Mouse (Mus musculus) forebrain, postnatal 0 days (tissue): ENCODE data around the gene Panx3. TPM values are rescaled to one million over a fixed set of nuclear protein-coding genes. Genes with fewer than 3 reads are reported as not detected.

ENCODE experiments used
- ATAC-seq: fragments of 200-750 bp; cut with Nextera tagmentation; 2 replicates; pipeline ENCODE4 v1.8.0; 2017; ENCODE audit warnings: mild to moderate bottlenecking, moderate library complexity
- DNase-seq: peaks from one replicate; pipeline ENCODE4 v3.0.0-alpha.2; 2015
- H3K27ac ChIP-seq: fragments of 300-500 bp; sonication (generic); 2 replicates; pipeline ENCODE4 v1.5.1; 2014; ENCODE audit warnings: low read depth, mild to moderate bottlenecking, antibody characterized with exemption, low read length, moderate library complexity, mixed read lengths
- H3K27me3 ChIP-seq: fragments of 300-500 bp; sonication (generic); 2 replicates; pipeline ENCODE4 v1.6.1; 2014; ENCODE audit warnings: mild to moderate bottlenecking, low read length, mixed read lengths; ENCODE audit not compliant: insufficient read depth
- H3K36me3 ChIP-seq: fragments of 300-500 bp; sonication (generic); 2 replicates; pipeline ENCODE4 v1.6.1; 2014; ENCODE audit warnings: mild to moderate bottlenecking, moderate library complexity; ENCODE audit not compliant: insufficient read depth
- H3K4me1 ChIP-seq: fragments of 300-500 bp; sonication (generic); 2 replicates; pipeline ENCODE4 v1.6.1; 2014; ENCODE audit warnings: antibody characterized with exemption; ENCODE audit not compliant: insufficient read depth
- H3K4me2 ChIP-seq: fragments of 300-500 bp; sonication (generic); 2 replicates; pipeline ENCODE4 v1.6.1; 2014; ENCODE audit warnings: low read depth, mild to moderate bottlenecking, moderate library complexity
- H3K4me3 ChIP-seq: fragments of 300-500 bp; sonication (generic); 2 replicates; pipeline ENCODE4 v1.5.1; 2014; ENCODE audit warnings: low read depth, low read length, mixed read lengths
- H3K9ac ChIP-seq: fragments of 300-500 bp; sonication (generic); 2 replicates; pipeline ENCODE4 v1.6.1; 2014; ENCODE audit warnings: mild to moderate bottlenecking
- H3K9me3 ChIP-seq: fragments of 300-500 bp; sonication (generic); 2 replicates; pipeline ENCODE4 v1.6.1; 2016; ENCODE audit warnings: low read length
- CTCF ChIP-seq: sonication (generic); IDR thresholded peaks from 2 replicates; pipeline ENCODE4 v1.5.1; 2016; ENCODE audit warnings: antibody characterized with exemption, control low read depth, low read depth
- WGBS: fragments of 180-500 bp; shearing (Covaris S2); extraction: QIAGEN DNeasy Blood & Tissue Kit; methylation state at CpG from one replicate; pipeline ENCODE4 v1.1.7; 2014; 5-methylcytosine and 5-hydroxymethylcytosine counted together
- polyA plus RNA-seq: library from polyadenylated mRNA; unstranded; fragments of >200 nt; fragmentation: Nextera tagmentation; extraction: Ambion mirVana; gene quantifications from 2 replicates; pipeline ENCODE4 v1.2.1, GENCODE M21; 2015
- total RNA-seq: library from RNA; depleted of rRNA; stranded (reverse); fragments of >200 nt; gene quantifications from 2 replicates; pipeline ENCODE4 v1.2.3, GENCODE M21; 2014

The Panx3 gene
- total and polyA plus RNA-seq, 2 experiments from 2014 or later: 1.8 TPM; not detected in 1

DNA sequence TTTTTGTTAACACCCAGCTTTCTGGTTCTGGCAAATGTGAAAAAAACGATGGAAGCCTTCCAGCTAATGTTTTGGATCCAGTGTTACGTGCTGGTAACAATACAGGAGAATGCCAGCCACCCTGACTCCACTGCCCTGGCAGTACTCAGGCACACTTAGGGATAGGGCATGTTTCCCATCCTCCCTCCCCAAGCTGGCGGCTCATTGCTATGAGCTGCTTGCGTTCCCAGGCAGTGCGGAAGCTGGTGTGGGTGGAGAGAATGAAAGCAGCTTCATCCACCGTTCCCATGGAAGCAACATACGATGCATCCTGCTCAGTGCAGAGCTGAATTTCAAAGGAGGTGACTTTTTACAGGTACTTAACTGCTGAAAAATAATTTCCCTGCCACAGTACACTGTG, 43.4 kb downstream of the Panx3 start:
- Histone ChIP-seq H3K4me1 (peaks cover 17% of the 10 kb centered on the region), H3K4me3 (0 out of 2 replicates have a peak overlapping the region, but pooled peaks have one; percentile 3), H3K9me3 (no peaks in the 10 kb centered on the region), H3K27ac (peak overlapping the region; percentile 91), H3K27me3 (no peaks in the 10 kb centered on the region), H3K9ac (peak overlapping the region; percentile 40), H3K4me2 (peak overlapping the region; percentile 38), H3K36me3 (no peaks in the 10 kb centered on the region)
- TF ChIP-seq CTCF: no peak
- peak; percentile 90 for DNase-seq
- WGBS: 8% methylated on average over 7 of the region's 7 CpGs
- ATAC-seq: peak; percentile 92

DNA sequence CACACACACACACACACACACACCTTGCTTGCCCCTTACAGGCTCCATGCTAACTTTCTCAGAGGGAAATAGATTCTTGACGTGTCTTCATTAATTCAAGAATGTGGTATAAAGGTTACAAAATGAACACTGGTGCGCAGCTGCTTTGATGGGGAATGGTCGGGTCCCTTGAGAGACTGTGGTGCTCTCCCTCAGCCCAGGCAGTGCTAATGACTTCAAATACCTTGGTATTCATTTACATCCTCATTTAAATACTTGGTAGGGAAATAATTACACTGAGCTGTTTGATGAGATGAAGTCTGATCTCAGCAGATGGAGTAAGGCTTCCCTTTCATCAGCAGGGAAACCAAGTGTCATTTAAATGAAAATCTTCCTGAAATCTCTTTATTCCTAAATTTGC, 43.9 kb downstream of the Panx3 start:
- H3K9ac ChIP-seq: peak overlapping the region; percentile 40; the same call in 1 of the 2 replicates
- WGBS: 9% methylated on average over 3 of the region's 3 CpGs
- no peaks in the 10 kb centered on the region for H3K36me3 ChIP-seq
- no peaks in the 10 kb centered on the region for H3K27me3 ChIP-seq
- DNase-seq (no peak), ATAC-seq (peak; percentile 63)
- peak overlapping the region; percentile 38; the same call in 1 of the 2 replicates for H3K4me2 ChIP-seq
- no peaks in the 10 kb centered on the region for H3K9me3 ChIP-seq
- no peak for TF ChIP-seq CTCF
- peak overlapping the region; percentile 91 for H3K27ac ChIP-seq
- peaks cover 17% of the 10 kb centered on the region for H3K4me1 ChIP-seq
- no peak overlapping the region for H3K4me3 ChIP-seq

- DNase-seq (peak; percentile 53), ATAC-seq (peak; percentile 34)
- Histone ChIP-seq H3K27me3 (no peaks in the 10 kb centered on the region), H3K4me1 (peaks cover 17% of the 10 kb centered on the region), H3K4me3 (no peak overlapping the region), H3K4me2 (no peak overlapping the region), H3K9me3 (no peaks in the 10 kb centered on the region), H3K36me3 (no peaks in the 10 kb centered on the region), H3K9ac (no peak overlapping the region), H3K27ac (peak overlapping the region; percentile 91)
- no peak for TF ChIP-seq CTCF
- WGBS: 54% methylated on average over 1 of the region's 1 CpGs
These were observed 44.5 kb downstream of the Panx3 start for GRCm38 (mm10) chr9:37624502-37624901.

- TF ChIP-seq CTCF: no peak
- H3K9ac ChIP-seq: no peak overlapping the region
These were observed 45.1 kb downstream of the Panx3 start for GRCm38 (mm10) chr9:37623981-37624380.

DNA sequence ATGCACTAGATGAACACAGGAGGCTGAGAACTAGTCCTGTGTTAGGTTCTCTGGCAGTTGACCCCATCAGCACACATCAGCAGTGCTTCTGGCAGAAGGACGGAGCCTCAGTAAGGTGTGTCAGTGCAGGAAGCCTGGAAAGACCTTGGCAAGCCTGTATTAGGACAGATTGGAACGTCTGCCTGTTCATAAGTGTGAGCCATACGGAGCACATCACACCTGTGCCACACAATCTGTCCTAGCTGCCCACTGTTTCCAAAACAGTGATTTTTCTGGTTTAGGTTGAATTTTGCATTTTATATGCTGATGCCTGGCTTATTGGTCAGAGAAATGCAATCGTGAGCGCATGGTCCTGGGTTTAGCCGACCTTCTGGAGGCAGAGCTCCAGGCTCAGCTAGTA, 47.7 kb downstream of the Panx3 start:
- Histone ChIP-seq H3K27me3 (no peaks in the 10 kb centered on the region), H3K4me2 (no peak overlapping the region), H3K36me3 (no peaks in the 10 kb centered on the region), H3K9me3 (no peaks in the 10 kb centered on the region), H3K9ac (no peak overlapping the region), H3K4me1 (peaks cover 14% of the 10 kb centered on the region), H3K27ac (no peak overlapping the region), H3K4me3 (no peak overlapping the region)
- DNase-seq: peak; percentile 40
- no peak for ATAC-seq
- no peak for TF ChIP-seq CTCF
- WGBS: 69% methylated on average over 6 of the region's 6 CpGs

More at GRCm38 (mm10) chr9:37623981-37624380, 45.1 kb downstream of the Panx3 start:
- DNase-seq: peak; percentile 71
- no peaks in the 10 kb centered on the region for H3K27me3 ChIP-seq
- no peak overlapping the region for H3K4me2 ChIP-seq
- ATAC-seq: peak; percentile 40
- H3K36me3 ChIP-seq: no peaks in the 10 kb centered on the region
- H3K4me1 ChIP-seq: peaks cover 17% of the 10 kb centered on the region
- H3K9me3 ChIP-seq: no peaks in the 10 kb centered on the region
- 57% methylated on average over 3 of the region's 3 CpGs for WGBS
- H3K4me3 ChIP-seq: no peak overlapping the region
- H3K27ac ChIP-seq: peak overlapping the region; percentile 91

DNA sequence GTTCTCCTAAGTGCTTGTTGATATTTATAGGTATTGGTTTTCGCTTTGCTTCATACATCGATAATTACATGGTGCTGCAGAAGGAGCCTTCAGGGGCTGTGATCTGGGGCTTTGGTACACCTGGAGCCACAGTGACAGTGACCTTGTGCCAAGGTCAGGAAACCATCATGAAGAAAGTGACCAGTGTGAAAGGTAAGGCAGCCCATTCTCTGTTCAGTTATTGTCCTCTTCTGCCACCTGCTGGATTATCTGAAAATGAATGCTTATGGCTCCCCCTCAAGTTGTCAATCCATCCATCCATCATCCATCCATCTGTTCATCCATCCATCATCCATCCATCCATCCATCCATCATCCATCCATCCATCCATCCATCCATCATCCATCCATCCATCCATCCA, 52.3 kb downstream of the Panx3 start:
- Histone ChIP-seq H3K36me3 (no peaks in the 10 kb centered on the region), H3K4me3 (no peak overlapping the region), H3K4me1 (peaks cover 8% of the 10 kb centered on the region), H3K27ac (no peak overlapping the region), H3K9me3 (no peaks in the 10 kb centered on the region), H3K27me3 (no peaks in the 10 kb centered on the region), H3K4me2 (no peak overlapping the region), H3K9ac (no peak overlapping the region)
- DNase-seq: no peak
- no peak for ATAC-seq
- 66% methylated on average over 2 of the region's 2 CpGs for WGBS
- peak; percentile 78 for TF ChIP-seq CTCF

DNA sequence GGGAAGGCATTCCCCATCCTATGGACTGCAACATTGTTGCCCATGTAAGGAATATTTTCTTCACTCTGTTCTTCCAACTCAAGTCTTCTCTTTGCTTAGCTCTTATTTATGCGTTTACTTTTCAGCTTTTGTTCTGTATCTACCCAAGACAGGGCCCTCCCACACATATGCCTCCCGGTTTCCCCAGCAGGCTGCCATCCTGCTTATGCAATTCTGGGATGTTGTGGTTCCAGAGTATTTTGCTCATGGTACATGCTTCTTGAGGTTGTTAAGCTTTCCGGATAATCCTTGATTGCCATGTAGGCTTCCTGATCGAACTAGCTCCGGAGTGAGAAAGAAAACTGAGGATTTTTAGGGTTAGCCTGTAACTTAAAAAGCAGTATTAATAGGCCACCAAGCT, 53.8 kb downstream of the Panx3 start:
- H3K36me3 ChIP-seq: no peaks in the 10 kb centered on the region
- 47% methylated on average over 5 of the region's 5 CpGs for WGBS
- no peak overlapping the region for H3K4me3 ChIP-seq

GRCm38 (mm10) chr9:37614316-37614715, 54.7 kb downstream of the Panx3 start:
- no peak overlapping the region for H3K9ac ChIP-seq
- DNase-seq: no peak

More for the DNA sequence above, 53.8 kb downstream of the Panx3 start:
- no peak for ATAC-seq
- Histone ChIP-seq H3K4me2 (no peak overlapping the region), H3K27ac (no peak overlapping the region), H3K27me3 (no peaks in the 10 kb centered on the region), H3K9ac (no peak overlapping the region), H3K4me1 (peaks cover 8% of the 10 kb centered on the region), H3K9me3 (no peaks in the 10 kb centered on the region)
- no peak for TF ChIP-seq CTCF
- peak; percentile 32 for DNase-seq

More at GRCm38 (mm10) chr9:37614316-37614715, 54.7 kb downstream of the Panx3 start:
- H3K4me2 ChIP-seq: peak overlapping the region; percentile 66
- peak overlapping the region; percentile 87 for H3K27ac ChIP-seq
- TF ChIP-seq CTCF: no peak
- H3K4me3 ChIP-seq: no peak overlapping the region
- peaks cover 8% of the 10 kb centered on the region for H3K4me1 ChIP-seq
- ATAC-seq: no peak
- no peaks in the 10 kb centered on the region for H3K9me3 ChIP-seq
- no peaks in the 10 kb centered on the region for H3K36me3 ChIP-seq
- H3K27me3 ChIP-seq: no peaks in the 10 kb centered on the region
